Mouse (Mus musculus): Measurements from ENCODE around the gene Lama4.

DNA sequence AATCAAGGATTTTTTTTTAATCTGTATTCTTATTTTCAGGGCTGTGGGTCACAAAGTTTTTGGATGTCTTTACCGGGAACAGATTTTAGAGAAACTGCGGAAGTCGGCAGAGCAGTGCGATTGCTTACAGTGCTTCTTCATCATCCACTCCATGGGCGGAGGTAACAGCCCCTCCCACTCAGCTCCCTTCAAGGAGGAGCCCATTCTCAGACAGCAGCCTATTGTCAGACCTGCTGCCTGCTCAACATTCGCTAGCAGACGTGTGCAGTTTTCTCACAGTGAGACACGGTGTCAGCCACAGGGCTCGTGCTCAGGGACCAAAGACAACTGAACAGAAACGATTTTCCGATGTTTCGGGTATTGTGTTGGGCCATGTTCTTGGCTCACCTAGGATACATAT is 176.9 kb downstream of the Lama4 start:
- no peak for TF ChIP-seq POLR2A (IDR thresholded peaks at IDR 0.05; ENCODE audit: extremely low read depth, insufficient read depth, low read length)
- TF ChIP-seq CTCF (IDR thresholded peaks at IDR 0.05; ENCODE audit: extremely low read depth, insufficient read depth, low read length): no peak
